Mouse (Mus musculus) stomach, embryonic 15.5 days (tissue): ENCODE measurements around the gene Snta1. TPM values are rescaled to one million over a fixed set of nuclear protein-coding genes. Genes with fewer than 3 reads are reported as not detected.
"Not testable (repeated sequence)": the region's sequence is repeated elsewhere in the genome, so short reads cannot be mapped to it uniquely, and the experiment has no call there.

ENCODE experiments used
- ATAC-seq: fragments of 200-750 bp; cut with Nextera tagmentation; 2 replicates; pipeline ENCODE4 v1.8.0; 2017; ENCODE audit warnings: low read depth, moderate number of reproducible peaks, moderate TSS enrichment; ENCODE audit not compliant: insufficient read depth, low FRiP score
- H3K27ac ChIP-seq: fragments of 300-500 bp; sonication (generic); 2 replicates; pipeline ENCODE4 v1.5.1; 2015; ENCODE audit warnings: mild to moderate bottlenecking, inconsistent platforms
- H3K27me3 ChIP-seq: fragments of 300-500 bp; sonication (generic); replicated peaks from 2 replicates; pipeline ENCODE4 v1.6.1; 2015; ENCODE audit warnings: inconsistent platforms
- H3K36me3 ChIP-seq: fragments of 300-500 bp; sonication (generic); 2 replicates; pipeline ENCODE4 v1.6.1; 2015; ENCODE audit warnings: inconsistent platforms
- H3K4me1 ChIP-seq: fragments of 300-500 bp; sonication (generic); 2 replicates; pipeline ENCODE4 v1.6.1; 2015; ENCODE audit warnings: inconsistent platforms
- H3K4me2 ChIP-seq: fragments of 300-500 bp; sonication (generic); 2 replicates; pipeline ENCODE4 v1.6.1; 2015; ENCODE audit warnings: mild to moderate bottlenecking, inconsistent platforms
- H3K4me3 ChIP-seq: fragments of 300-500 bp; sonication (generic); replicated peaks from 2 replicates; pipeline ENCODE4 v1.5.1; 2015; ENCODE audit warnings: inconsistent platforms
- H3K9ac ChIP-seq: fragments of 300-500 bp; sonication (generic); 2 replicates; pipeline ENCODE4 v1.6.1; 2015; ENCODE audit warnings: inconsistent platforms
- H3K9me3 ChIP-seq: fragments of 300-500 bp; sonication (generic); 2 replicates; pipeline ENCODE4 v1.6.1; 2016; ENCODE audit warnings: inconsistent platforms
- WGBS: fragments of 180-500 bp; shearing (Covaris S2); methylation state at CpG from one replicate; pipeline ENCODE4 v1.1.7; 2015; 5-methylcytosine and 5-hydroxymethylcytosine counted together
- polyA plus RNA-seq: library from polyadenylated mRNA; unstranded; fragments of >200 nt; fragmentation: Nextera tagmentation; extraction: Ambion mirVana; gene quantifications from 2 replicates; pipeline ENCODE4 v1.2.1, GENCODE M21; 2015

The Snta1 gene
- polyA plus RNA-seq, 1 experiment from 2014 or later = 7.5 TPM

- WGBS = 75% methylated on average over 2 of the region's 2 CpGs
- Histone ChIP-seq H3K27ac (no peak overlapping the region), H3K9me3 (no peaks in the 10 kb centered on the region), H3K4me1 (no peaks in the 10 kb centered on the region), H3K9ac (no peak overlapping the region), H3K27me3 (no peaks in the 10 kb centered on the region), H3K4me3 (no peak overlapping the region), H3K36me3 (no peaks in the 10 kb centered on the region), H3K4me2 (no peak overlapping the region)
- ATAC-seq = no peak
Measured at GRCm38 (mm10) chr2:154396529-154396928, 11.4 kb downstream of the Snta1 start.

- no peak overlapping the region for H3K4me2 ChIP-seq
- H3K9ac ChIP-seq = no peak overlapping the region
- peaks cover 5% of the 10 kb centered on the region; the same call in 1 of the 2 replicates for H3K4me1 ChIP-seq
- WGBS = 63% methylated on average over 3 of the region's 3 CpGs
- H3K4me3 ChIP-seq = no peak overlapping the region
- no peak overlapping the region for H3K27ac ChIP-seq
- H3K27me3 ChIP-seq = no peaks in the 10 kb centered on the region
- no peak for ATAC-seq
- H3K9me3 ChIP-seq = no peaks in the 10 kb centered on the region
- no peaks in the 10 kb centered on the region for H3K36me3 ChIP-seq
Measured at GRCm38 (mm10) chr2:154394602-154395001, 13.3 kb downstream of the Snta1 start.

- peak; percentile 71 for ATAC-seq
- Histone ChIP-seq H3K36me3 (no peaks in the 10 kb centered on the region), H3K27ac (no peak overlapping the region), H3K9me3 (no peaks in the 10 kb centered on the region), H3K4me1 (peaks cover 5% of the 10 kb centered on the region; the same call in 1 of the 2 replicates), H3K9ac (no peak overlapping the region), H3K4me2 (no peak overlapping the region), H3K27me3 (no peaks in the 10 kb centered on the region), H3K4me3 (no peak overlapping the region)
- WGBS = 65% methylated on average over 11 of the region's 11 CpGs
Measured at GRCm38 (mm10) chr2:154390180-154390964, 17.5 kb downstream of the Snta1 start.

- Histone ChIP-seq H3K36me3 (no peaks in the 10 kb centered on the region), H3K27ac (no peak overlapping the region), H3K27me3 (no peaks in the 10 kb centered on the region), H3K4me3 (no peak overlapping the region), H3K9ac (no peak overlapping the region), H3K4me2 (no peak overlapping the region), H3K9me3 (no peaks in the 10 kb centered on the region), H3K4me1 (no peaks in the 10 kb centered on the region)
- WGBS = 83% methylated on average over 7 of the region's 7 CpGs
- ATAC-seq = no peak
Measured at GRCm38 (mm10) chr2:154379103-154379502, 28.8 kb downstream of the Snta1 start.

DNA sequence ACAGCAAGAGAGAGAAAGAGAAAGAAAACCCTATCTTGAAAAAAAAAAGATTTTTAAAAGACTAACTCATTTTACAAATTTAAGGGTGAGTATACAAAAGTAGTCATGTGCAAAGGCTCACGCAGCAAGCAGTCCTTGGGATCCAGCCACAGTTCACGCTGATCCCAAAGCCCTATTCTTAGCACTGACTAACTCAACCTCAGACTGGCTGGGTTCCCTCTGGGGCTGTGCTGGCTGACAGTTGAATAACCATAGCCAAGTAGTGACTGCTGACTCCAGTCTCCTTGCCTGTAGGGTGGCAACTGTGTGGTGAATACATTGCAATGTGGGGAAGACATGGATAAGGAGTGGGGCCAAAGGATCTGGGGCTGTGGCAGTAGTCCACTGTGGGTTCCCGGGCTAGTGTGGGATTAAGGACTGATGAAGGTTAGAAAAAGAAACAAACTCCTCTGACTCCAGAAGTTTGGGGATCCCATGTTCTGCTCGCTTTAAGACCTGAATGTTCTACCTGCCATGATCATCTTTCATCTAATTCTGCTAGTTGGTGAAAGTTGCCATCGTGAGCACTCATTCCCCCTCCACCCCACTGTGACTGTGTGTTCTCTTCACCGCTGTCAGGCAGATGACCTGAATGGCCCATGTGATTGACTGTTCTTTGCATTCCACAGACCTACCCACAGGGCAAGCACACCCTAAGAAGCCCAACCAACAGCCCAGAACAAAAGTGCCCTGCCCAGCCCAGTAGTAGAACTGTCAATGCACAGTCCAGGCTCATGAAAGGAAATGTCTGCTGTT, 32.9 kb downstream of the Snta1 start:
- Histone ChIP-seq H3K27ac (no peak overlapping the region), H3K4me1 (0 out of 2 replicates have a peak, but pooled peaks cover 2% of the 10 kb centered on the region), H3K27me3 (no peaks in the 10 kb centered on the region), H3K4me3 (no peak overlapping the region), H3K9ac (no peak overlapping the region), H3K36me3 (no peaks in the 10 kb centered on the region), H3K9me3 (no peaks in the 10 kb centered on the region), H3K4me2 (no peak overlapping the region)
- WGBS = 79% methylated on average over 6 of the region's 6 CpGs
- no peak for ATAC-seq

GRCm38 (mm10) chr2:154373961-154374632, 33.8 kb downstream of the Snta1 start:
- H3K27me3 ChIP-seq = no peaks in the 10 kb centered on the region
- H3K9ac ChIP-seq = no peak overlapping the region
- no peak overlapping the region for H3K4me2 ChIP-seq
- ATAC-seq = no peak
- H3K4me3 ChIP-seq = no peak overlapping the region
- H3K36me3 ChIP-seq = no peaks in the 10 kb centered on the region
- H3K9me3 ChIP-seq = no peaks in the 10 kb centered on the region
- H3K4me1 ChIP-seq = 0 out of 2 replicates have a peak, but pooled peaks cover 2% of the 10 kb centered on the region
- WGBS = 55% methylated on average over 6 of the region's 6 CpGs
- H3K27ac ChIP-seq = no peak overlapping the region

DNA sequence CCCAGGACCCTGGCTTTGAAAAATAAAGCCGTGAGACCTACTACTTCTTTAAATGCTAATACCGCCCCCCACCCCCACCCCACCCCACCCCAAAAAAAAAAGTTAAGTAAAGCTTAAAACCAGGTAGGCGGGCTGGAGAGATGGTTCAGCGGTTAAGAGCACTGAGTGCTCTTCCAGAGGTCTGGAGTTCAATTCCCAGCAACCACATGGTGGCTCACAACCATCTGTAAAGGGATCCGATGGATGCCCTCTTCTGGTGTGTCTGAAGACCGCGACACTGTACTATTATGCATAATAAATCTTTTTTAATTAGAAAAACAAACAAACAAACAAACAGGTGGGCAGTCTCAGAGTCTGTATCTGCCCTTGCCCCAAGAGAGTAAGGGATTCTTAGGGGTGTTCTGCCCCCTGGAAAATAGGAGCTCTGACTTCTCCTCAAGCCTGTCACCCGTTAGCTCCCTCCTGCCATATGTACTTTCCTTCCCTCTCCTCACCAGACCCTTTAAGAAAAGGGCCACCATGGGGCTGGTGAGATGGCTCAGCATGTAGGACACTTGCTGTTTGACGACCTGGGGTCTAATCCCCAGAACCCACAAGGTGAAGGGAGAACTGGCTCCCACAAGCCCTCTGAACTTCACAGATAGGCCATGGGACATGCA, 34.9 kb downstream of the Snta1 start, which contains the start of gene Cdk5rap1:
TSS of gene Cdk5rap1 (minus strand) at position 169 of the 659 bp plus-strand sequence.
- Histone ChIP-seq H3K4me3 (peak within 1 kb of the TSS; percentile 78), H3K4me2 (peak within 1 kb of the TSS; percentile 65)

DNA sequence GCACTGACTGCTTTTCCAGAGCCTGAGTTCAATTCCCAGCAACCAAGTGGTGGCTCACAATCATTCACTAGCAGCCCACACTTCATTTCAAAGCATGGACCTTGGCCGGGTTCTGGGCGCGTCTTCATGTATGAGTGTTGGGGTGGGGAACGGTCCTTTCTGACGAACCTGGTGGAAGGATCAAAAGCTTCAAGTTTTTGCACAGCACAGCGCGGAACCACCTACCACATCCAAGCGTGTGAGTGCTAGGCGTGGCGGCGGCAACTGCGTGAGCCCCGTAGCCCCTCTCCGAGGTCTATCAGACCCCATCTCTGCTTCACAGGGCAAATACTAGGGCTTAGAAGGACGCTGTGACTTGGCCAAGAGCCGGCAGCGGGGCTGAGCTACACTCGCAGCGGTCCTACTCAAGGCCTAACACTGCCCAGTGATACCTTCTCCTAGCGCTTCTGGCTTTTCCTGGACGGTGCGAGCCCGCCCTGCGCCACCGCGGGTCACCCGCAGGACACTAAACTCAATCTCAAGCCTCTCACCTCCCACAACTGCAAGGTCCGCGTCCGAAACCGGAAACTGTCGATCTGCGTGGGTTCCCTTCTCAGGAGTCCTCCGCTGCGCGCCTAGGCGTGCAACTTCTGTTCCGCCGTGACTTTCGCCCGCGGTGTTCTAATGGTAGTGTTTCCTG, 35.6 kb downstream of the Snta1 start:
- Histone ChIP-seq H3K4me1 (0 out of 2 replicates have a peak, but pooled peaks cover 2% of the 10 kb centered on the region), H3K4me3 (peak overlapping the region; percentile 78), H3K4me2 (peak overlapping the region; percentile 65), H3K9ac (peak overlapping the region; percentile 90), H3K27ac (peak overlapping the region; percentile 94), H3K27me3 (no peaks in the 10 kb centered on the region), H3K9me3 (no peaks in the 10 kb centered on the region), H3K36me3 (0 out of 2 replicates have a peak, but pooled peaks cover 5% of the 10 kb centered on the region)
- ATAC-seq = peak; percentile 87
- WGBS = under 1% methylated on average over 42 of the region's 42 CpGs

More for the DNA sequence above, 34.9 kb downstream of the Snta1 start, which contains the start of gene Cdk5rap1:
- peak; percentile 28 for ATAC-seq
- Histone ChIP-seq H3K9ac (peak within 1 kb of the TSS; percentile 90), H3K27me3 (no peaks in the 10 kb centered on the region), H3K9me3 (no peaks in the 10 kb centered on the region), H3K36me3 (no peaks in the 10 kb centered on the region), H3K4me1 (0 out of 2 replicates have a peak, but pooled peaks cover 2% of the 10 kb centered on the region), H3K27ac (peak within 1 kb of the TSS; percentile 94)
- WGBS = 11% methylated on average over 9 of the region's 9 CpGs

DNA sequence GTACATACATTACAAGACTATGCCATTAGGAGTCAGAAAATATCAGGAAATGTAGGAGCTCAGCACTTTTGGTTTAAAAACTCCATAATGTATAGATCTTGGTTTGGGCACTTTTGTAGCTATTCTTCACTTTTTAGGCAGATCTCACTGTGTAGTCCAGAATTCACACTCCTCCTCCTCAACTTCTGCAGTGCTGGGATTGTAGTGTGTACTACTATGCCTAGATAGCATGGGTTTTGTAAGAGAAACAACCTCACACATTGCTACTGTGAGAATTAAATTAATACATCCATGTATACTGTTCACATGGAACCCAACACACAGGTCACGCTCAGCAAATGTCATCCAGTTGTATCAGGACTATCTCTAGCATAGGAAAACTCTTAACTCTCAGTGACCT, 40.4 kb downstream of the Snta1 start:
- H3K36me3 ChIP-seq = peaks cover 18% of the 10 kb centered on the region
- H3K9me3 ChIP-seq = no peaks in the 10 kb centered on the region
- no peaks in the 10 kb centered on the region for H3K27me3 ChIP-seq
- no peak overlapping the region for H3K27ac ChIP-seq
- no peak overlapping the region for H3K4me3 ChIP-seq
- no peak overlapping the region for H3K9ac ChIP-seq
- no peak overlapping the region for H3K4me2 ChIP-seq
- no peak for ATAC-seq
- WGBS = 88% methylated on average over 1 of the region's 1 CpGs
- H3K4me1 ChIP-seq = 0 out of 2 replicates have a peak, but pooled peaks cover 2% of the 10 kb centered on the region

DNA sequence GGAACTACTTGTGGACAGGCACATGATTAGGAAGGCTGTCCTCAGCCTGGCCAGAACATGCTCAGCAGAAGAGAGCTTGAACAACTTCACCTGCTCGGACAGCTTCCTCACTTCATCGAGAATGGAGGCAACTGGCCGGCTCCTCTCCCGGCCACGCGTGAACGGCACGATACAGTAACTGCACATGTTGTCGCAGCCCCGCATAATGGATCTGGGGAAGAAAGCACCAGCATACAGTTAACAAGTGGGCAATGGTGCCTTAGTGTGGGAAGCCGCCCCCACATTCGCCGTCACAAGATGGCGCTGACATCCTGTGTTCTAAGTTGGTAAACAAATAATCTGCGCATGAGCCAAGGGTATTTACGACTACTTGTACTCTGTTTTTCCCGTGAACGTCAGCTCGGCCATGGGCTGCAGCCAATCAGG, 53.9 kb downstream of the Snta1 start:
- ATAC-seq, H3K9ac ChIP-seq, H3K4me1 ChIP-seq, H3K9me3 ChIP-seq, H3K27ac ChIP-seq, H3K27me3 ChIP-seq, H3K36me3 ChIP-seq: not testable (repeated sequence)
- 81% methylated on average over 16 of the region's 19 CpGs for WGBS
- Histone ChIP-seq H3K4me2 (peak overlapping the region; percentile 22; the same call in 1 of the 2 replicates), H3K4me3 (peak overlapping the region; percentile 25)

DNA sequence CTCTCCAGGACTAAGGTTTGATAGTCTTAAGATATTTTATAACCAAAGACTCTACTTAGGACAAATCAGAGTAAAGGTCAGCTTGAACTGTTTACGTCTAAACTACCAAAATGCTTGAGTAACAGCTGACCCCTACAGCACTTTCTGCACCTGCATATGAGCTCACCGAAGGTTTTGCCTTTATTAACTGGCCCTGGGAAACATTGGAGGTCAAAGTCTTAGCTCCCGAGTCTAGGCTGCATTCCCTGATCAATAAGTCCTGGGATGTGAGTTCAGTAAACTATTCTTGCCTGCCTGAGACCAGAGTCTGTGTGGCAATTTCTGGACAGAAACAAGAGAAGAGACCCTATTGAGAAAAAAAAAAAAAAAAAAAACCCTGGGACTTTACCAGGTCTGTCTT, 59.7 kb downstream of the Snta1 start:
- H3K27me3 ChIP-seq = no peaks in the 10 kb centered on the region
- H3K9ac ChIP-seq = no peak overlapping the region
- H3K36me3 ChIP-seq = peaks cover 5% of the 10 kb centered on the region; the same call in 1 of the 2 replicates
- H3K4me2 ChIP-seq = no peak overlapping the region
- H3K9me3 ChIP-seq = no peaks in the 10 kb centered on the region
- H3K4me3 ChIP-seq = no peak overlapping the region
- 68% methylated on average over 3 of the region's 3 CpGs for WGBS
- H3K27ac ChIP-seq = no peak overlapping the region
- H3K4me1 ChIP-seq = no peaks in the 10 kb centered on the region
- ATAC-seq = no peak
